Mouse (Mus musculus) thymus, postnatal 10 days (tissue): ENCODE data around the gene Ushbp1.
"Not testable (repeated sequence)": the region's sequence is repeated elsewhere in the genome, so short reads cannot be mapped to it uniquely, and the experiment has no call there.

Experiments
- DNase-seq, 2 experiments: peaks; one replicate each; pipeline ENCODE4 v3.0.0; 2021; ENCODE audit warnings: low spot score in 2 of 2

The Ushbp1 gene

DNA sequence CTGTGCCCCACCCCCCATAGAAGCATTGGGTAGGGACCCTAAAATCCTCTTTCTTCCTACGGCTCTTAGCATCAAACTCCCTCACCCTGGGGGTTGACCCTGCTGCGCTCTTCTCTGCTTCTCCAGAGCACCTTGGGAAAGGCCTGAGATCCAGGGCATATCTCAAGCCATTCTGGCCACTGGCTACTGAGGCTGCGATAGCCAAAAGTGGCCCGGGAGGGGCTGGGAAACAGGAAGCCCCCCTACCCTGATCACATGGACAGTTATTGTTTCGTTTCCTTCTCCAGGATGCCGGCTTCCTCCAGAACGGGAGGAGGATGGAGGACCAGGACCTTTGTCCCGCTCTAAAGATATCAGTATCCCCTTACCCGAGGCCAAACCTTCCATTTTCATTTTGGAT lies at the start of gene Ushbp1:
TSS of gene Ushbp1 (minus strand) at position 174 of the 400 bp plus-strand sequence.
- DNase-seq, result no peak

DNA sequence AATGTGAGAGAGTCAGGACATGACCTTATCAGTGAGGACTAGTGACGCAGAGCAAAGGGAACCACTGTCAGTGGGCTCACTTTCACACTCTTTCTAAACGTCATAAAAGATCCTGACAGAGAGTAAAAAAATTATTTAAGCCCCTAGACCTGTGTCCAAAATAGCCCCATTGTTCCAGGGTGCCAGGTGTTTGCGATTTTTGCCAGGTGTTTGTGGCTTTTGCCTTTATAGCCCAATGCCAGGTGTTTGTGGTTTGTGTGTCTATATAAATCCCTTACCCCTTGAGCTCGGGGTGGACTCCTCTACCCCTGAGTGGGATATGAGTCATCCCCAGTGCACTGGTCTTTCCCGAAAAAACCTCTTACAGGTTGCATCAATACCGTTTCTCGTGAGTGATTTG lies 49.5 kb upstream of the Ushbp1 start:
- no peak for DNase-seq

DNA sequence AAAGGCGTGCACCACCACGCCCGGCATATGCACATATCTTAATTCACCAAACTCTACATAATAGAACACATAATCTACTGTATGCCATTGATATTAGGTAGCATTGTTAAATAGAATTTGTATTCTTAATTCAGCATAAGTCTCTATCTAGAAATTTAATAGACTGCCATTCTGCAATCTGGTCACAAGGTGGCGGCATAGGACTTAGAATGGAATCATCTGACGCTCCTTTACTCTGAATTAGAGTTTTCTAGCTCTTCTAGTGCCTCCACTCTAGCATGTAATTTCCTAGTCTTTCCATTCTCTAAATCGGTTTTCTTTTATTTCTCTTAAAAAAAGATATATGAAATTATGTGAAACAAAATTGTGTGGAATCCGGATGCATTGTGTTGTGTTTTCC lies 45.8 kb upstream of the Ushbp1 start:
- peak in 1 of 2 experiments; percentile 70 for DNase-seq

DNA sequence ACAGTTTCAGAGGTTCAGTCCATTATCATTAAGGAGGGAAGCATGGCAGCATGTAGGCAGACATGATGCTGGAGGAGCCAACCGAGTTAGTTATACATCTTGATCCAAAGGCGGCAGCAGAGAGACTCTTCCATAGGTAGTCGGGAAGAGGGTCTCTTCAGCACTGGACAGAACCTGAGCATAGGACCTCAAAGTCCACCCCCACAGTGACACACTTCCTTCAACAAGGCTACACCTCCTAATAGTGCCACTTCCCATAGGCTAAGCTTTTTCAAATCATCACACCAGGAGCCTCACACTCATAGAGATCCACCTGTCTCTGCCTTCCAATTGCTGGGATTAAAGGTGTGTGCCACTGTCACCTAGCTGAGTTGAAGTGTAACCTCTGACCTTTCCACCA lies 41.4 kb upstream of the Ushbp1 start:
- DNase-seq, result no peak

DNA sequence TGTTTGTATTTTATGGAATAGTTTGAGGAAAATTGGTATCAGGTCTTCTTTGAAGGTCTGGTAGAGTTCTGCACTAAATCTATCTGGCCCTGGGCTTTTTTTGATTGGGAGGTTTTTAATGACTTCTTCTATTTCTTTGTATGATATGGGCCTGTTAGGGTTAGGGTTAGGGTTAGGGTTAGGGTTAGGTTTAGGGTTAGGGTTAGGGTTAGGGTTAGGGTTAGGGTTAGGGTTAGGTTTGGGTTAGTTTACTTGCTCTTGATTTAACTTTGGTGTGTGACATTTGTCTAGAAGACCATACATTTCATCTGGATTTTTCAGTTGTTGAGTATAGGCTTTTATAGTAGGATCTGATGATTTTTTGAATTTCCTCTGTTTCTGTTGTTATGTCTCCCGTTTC lies 37.3 kb upstream of the Ushbp1 start:
- DNase-seq, result not testable (repeated sequence)

DNA sequence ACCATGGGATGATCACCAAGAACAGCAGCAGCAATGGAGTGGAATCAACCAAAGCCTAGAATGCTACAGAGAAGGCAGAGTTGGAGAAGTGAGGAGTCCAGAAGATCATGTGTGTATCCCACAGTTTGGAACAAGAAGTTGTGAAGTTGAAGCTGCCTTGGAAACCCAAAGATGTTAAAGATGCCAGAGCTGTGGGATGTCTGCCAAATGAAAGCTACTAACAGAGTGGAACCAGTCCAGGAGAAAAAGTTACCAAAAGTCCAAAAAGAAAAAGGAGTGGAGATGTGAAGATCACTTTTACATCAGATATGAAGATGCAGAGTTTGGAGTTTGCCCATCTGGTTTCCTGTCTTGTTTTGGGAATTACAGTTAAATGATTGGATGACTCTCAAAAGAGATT lies 26.5 kb upstream of the Ushbp1 start:
- DNase-seq, result no peak

DNA sequence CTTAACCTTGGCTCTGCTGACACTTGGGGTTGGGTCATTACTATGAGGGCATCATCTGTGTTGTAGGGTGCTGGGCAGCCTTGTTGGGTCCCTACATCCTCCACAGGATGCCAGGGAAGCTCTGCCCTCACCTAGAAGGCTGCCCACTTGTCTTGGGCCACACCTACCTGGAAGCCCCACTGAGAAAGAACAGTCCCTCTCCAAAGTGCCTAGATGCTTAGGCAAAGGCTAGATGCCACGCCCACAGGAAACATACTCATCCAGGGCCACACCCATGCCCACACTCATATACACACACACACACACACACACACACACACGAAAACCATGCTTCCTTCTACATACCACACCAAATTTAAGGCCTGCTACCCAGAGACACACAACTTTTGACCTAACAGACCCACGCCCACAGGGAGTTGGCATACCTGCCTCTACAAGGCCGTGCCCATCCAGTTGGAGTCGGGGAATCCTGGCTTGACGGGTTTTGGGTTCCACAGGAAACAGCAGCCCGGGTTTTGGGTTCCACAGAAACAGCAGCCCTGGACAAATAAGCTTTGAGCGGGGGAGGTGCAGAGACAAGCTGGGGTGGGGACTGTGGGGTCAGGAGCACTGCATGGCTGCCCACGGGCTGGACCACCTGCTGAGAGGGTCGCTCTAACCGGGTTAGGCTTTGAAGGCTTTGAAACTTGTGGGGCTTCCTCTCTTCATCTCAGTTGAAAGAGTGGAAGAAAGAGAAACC lies 16.1 kb upstream of the Ushbp1 start:
- no peak for DNase-seq

DNA sequence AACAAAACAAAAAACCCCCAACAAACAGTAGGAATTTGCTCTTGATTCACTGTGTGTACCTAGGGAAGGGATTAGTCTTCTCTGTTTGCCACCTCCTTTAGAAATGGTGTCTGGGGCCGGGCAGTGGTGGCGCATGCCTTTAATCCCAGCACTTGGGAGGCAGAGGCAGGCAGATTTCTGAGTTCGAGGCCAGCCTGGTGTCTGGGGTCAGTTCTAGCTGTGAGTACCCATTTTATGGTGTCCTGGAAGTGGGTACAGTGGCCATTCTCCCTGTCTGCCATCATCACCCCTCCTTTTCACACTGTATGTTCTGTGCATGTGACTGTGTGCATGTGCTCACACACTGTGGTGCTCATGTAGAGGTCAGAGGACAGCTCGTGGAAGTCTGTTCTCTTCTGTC lies 12.6 kb upstream of the Ushbp1 start:
- DNase-seq, result no peak

DNA sequence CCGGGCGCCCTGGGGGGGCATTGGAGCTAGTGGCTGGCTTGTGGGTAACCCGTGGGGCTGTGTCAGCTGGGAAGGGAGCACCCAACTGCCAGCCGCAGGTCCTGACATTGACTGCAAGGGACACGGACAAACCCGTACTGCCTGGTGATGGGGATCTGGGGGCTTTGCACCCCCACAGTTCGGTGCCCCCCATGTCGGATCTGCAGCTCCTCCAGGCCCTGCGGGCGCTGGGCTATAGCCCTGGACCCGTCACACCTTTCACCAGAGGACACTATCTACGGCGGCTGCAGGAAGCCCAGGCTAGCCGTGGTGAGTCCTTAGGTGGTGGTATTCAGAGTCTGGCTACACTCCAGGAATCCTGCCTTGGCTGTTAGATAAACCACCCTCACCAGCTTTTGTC lies 11.8 kb upstream of the Ushbp1 start:
- DNase-seq, result no peak

DNA sequence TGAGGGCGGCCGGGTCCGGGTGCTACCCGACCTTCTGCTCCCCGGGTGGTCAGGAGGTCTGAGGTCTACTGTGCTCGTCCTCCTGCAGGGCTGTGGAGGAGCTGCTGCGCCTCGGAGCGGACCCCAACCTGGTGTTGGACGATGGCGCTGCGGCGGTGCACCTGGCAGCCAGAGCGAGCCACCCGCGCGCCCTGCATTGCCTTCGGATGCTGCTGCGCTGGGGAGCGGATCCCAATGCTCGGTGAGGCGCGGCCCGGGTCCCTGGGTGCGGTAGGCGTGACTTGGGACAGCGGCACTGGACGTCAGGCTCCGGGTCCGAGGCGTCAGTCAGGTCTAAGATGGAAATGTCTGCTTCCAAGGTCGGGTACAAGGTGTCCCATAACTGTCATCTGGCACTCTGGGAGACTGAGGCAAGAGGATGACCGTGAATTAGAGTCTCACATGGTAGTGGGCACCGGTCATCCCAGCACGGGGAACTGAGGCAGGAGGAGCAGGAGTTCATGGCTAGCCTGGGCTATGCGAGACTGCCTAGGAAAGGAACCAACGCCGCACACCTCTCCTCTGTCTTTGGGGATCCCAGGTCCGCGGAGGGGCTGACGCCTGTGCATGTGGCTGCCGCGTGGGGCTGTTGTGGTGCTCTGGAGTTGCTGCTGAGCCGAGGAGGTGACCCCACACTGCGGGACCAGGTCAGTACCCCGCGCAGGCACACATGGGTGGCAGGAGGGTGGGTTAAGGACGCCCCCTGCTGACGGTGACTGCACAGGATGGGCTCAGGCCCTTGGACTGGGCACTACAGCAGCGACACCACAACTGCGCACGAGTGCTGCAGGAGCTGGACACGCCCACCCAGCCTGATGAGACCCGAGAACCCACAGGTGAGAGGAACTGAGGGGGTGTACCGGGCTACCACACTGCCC lies 10.8 kb upstream of the Ushbp1 start:
- peak; percentile 53 to 63 for DNase-seq

DNA sequence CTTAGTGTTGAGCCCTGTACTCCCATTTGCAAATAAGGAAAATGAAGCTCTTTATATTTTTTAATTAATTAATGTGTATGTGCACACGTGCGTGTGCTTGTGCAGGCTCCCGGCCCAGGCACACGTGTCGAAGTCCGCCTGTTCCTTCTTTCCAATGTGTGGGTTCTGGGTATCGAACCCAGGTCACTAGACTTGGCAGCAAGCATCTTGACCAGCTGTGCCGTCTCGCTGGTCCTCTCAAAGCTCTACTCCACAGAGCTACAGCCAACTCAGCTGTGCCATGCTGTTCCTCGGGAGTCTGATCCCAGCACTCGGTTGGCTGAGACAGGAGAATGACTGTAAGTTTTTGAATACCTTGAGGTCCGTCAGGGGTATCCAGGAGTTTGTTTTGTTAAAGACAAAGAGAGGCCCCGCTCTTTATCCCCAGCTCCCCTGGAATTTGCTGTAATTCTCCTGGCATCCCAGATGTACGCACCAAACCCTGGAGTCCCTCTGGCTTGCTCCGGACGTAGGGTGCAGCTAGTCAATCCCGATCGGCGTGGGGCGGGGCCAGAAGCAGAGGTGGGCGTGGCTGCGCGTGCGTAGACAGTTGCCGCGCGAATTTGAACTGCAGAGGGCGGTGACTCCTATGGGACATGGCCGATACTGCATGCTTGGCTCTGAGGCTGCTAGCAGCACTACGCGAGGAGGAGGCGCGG lies 9.9 kb upstream of the Ushbp1 start, which contains the start of gene Ankle1:
TSS of gene Ankle1 (plus strand) at position 610 of the 698 bp plus-strand sequence.
- peak; percentile 94 to 98 for DNase-seq

DNA sequence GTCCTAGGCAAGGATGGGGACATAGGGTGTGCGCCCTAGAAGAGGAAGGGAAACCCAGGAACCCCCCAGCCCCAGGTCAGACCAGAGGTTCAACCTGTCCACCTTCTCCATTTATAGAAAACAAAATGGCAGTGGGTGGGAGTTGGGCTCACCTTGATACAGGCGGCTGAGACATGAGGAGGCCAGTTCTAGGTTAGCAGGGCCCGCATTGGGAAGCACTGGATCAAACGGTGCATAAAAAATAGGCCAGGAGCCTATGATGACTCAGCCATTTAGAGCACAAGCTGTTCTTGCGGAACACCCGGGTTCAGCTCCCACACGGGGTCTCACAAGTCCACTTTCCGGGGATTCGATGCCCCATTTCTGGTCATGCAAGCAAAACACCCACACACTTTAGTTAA lies 9.3 kb upstream of the Ushbp1 start:
- DNase-seq, result no peak

DNA sequence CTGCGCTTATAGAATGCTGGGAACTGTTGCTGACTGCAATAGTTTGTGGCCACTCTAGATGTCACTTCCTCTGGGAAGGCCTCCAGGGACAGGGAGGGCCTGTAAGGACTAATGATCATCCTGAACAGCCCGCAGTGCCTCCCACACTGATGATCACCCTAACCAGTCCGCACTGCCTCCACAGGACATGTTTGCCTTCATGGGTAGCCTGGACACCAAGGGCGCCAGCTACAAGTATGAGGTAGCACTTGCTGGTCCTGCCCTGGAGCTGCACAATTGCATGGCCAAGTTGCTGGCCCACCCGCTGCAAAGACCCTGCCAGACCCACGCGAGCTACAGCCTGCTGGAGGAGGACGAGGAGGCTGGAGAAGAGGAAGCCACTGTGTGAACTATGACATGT lies 8.4 kb upstream of the Ushbp1 start:
- DNase-seq, result no peak

DNA sequence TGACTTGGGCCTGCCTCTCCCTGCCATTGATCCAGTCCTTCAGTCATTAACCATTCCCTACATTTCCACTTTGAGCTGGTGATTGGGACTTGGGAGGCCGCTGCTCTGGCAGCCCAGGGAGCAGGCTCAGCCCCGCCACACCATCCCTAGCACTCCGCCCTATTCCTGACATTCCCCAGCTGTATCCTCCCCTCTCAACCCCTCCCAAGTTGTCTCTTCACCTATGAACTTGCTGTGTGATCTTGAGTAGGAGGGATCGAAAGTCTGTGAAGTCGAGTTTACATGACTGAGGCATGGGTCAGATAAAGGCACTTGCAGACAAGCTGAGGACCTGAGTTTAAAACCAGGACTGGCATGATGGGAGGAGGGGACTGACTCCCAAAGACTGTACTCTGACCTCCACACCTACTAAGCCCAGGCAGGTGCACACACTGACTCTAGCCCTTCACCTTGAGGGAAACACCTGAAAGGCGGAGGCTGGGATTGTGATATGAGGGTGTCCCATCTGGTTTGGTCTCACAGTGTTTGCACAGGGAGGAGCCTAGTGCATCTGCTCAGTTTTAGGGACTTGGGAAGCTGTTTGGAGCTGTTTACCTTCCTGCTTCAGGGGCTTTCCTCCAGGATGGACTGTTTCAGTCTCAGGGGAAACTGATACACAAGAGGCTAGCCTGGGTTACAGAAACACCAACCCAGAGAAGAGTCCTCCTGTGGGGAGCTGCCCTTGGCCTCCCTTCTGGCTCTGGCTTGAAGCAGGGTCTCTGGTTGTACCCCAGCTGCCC lies 7.7 kb upstream of the Ushbp1 start:
- DNase-seq, result no peak

DNA sequence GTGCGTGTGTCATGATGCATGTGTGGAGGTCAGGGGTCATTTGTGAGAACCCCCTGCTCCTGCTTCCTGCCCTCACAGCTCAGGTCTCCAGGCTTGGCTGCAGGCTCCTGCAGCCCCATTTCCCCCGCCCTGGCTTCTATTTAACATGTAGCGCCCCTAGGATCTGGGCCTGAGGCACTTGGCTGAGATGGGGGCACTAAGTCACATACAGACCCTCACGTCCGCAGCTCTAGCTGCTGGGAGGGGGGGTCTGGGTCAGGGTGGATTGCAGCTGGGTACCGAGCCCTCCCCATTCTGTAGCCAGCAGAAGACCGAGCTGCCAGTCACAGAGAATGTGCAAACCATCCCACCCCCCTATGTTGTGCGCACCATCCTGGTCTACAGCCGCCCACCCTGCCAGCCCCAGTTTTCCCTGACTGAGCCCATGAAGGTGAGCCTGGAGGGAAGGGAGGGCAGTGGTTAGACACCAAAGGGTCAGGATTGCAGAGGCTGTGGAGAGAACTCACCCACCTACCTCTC lies 6.9 kb upstream of the Ushbp1 start:
- no peak for DNase-seq

DNA sequence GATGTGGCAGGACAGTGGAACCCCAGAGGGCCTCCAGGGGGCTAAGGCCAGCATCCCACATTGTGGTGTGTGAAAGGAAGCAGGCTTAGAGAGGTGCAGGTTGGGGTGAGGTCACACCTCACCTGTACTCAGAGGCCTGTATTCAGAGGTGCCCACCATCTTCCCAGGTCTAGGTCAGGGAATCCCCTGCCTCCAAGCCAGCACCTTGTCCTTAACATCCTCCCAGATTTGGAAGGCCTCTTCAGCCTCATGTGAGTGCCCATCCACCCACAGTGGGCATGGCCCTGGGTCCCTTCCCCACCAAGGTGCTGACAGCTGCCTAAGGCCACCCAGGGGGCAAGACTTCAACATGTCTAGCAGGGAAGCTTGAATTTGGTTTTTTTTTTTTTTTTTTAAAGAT lies 5.9 kb upstream of the Ushbp1 start:
- DNase-seq, result no peak

DNA sequence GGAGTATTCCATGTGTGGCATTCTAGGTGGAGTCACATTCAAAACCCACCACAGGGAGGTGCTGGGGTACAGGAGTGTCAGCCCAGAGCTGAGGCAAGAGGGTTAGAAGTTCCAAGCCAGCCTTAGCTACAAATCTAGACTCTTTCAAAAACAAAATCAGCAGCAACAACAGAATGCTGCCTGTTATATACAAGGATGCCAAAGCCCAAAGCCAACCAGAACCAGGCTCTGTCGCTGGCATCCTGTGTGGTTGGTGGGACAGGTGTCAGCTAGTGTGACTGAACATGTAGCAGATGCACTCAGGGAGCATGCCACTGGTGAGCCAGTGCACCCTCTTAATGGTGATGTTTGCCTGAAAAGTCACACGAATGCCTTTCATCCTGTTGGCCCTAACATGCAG lies 5.2 kb upstream of the Ushbp1 start:
- DNase-seq, result no peak

DNA sequence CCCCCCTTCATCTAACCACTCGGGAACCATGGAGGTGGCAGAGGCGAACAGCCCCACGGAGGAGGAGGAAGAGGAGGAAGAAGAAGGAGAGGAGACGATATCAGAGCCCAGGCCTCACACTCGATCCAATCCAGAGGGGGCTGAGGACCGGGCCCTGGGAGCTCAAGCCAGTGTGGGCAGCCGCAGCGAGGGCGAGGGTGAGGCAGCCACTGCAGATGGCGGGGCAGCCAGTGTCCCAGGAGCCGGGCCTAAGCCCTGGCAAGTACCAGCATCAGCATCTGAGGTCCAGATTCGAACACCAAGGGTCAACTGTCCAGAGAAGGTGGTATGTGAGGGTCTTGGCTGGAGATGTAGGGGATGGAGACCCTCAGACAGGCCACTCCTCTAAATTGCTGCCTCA lies 2.1 kb upstream of the Ushbp1 start:
- DNase-seq, result no peak

DNA sequence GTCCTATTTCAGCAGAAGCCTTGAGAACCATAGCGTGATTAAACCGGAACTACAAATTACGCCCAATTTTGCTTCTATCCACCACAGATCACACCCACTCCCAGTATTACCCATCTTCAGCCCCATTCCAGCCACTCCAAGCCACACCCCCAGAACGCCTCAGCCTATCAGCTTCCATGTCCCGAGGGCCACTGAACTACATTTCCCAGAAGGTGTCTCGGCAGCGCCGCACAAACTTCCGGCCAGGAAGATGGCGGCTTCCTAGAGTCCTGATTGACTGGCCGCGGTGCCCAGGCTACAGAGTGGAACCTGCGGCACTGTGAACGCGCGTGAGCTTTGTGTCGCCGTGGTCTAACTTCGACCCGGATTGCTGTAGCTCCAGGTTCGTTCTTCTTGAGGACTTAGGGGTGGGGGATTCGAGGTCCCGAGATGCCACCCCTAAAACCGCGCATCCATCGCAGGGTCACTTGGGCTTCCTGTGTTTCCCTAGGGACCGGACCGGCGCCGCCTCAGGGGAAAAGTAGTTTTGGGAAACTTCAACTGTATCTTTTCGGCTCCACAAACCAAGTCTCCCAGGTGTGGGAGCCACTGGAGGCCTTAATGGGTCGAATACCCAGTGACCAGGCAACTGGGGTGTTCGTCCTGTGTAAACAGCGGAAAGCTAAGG lies 1.2 kb upstream of the Ushbp1 start, which contains the start of gene Babam1:
TSS of gene Babam1 (plus strand) at position 223 of the 667 bp plus-strand sequence.
- DNase-seq, result peak; percentile 84 to 86

DNA sequence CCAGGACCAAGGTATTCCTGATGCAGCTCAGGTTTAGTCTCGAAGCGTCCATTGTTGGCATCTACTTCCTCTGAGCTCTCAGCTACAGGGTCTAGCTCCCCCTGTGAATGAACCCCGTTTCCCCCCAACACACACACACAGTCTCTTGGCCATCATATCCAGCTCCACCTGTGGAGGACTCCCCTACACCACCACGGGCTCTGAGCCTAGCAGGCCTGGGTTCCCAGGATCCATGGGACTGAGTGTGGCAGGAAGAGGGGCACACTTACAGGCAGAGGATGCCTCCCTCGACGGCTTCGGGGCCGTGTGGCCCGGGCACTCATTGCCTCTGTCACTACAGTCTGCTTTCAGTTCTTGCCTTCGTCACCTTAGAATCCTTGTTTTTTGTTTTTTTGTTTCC lies 531 bp downstream of the Ushbp1 start:
- no peak for DNase-seq

DNA sequence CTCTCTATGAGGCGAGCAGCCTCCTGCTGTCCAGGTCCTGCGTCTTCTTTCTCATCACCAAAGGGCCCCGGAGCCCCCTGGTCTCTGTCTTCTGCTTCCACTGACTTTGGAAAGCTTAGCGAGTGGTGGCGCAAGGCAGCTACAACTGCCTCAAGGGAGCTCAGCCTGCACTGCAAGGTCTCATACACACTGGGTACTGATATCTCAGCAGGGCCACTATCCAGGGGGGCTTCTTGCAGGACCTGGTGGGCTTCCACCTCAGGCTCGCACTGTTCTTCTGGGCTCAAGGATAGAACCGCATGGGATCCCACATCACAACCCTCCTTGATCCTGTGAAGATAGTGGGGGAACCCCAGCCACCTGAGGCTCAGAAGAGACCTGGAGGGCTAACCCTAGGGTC lies 1.1 kb downstream of the Ushbp1 start:
- no peak for DNase-seq
